Comparison of ENCODE assay signal across 9 mouse cellular contexts in genomic region chr19:47488250-47488649, GRCm38 (mm10). TPM values are rescaled to one million over a fixed set of nuclear protein-coding genes. Genes with fewer than 3 reads are reported as not detected.
DNase-seq lines count a peak whose midpoint lies in the region; ATAC-seq and TF ChIP-seq lines count a peak whose summit lies in the region.
"Had no signal": no experiment of that assay in that cellular context is flagged by ENCODE, and none has a peak within 500 bp of the region (broad histone marks: within the 10 kb centered on the region; RNA-seq: fewer than 3 reads in every experiment).

No protein-coding gene starts in this region.

- peaks cover 3% of the 10 kb centered on the region; the same call in 1 of the 2 replicates for H3K9me3 ChIP-seq in lung, postnatal 0 days (ENCODE audit: low read length)
- no peaks in the 10 kb centered on the region for H3K9me3 ChIP-seq in forebrain, embryonic 12.5 days

- 30% methylated on average over 4 of the region's 4 CpGs for WGBS in lung, postnatal 0 days
- 34% methylated on average over 4 of the region's 4 CpGs for WGBS in forebrain, embryonic 12.5 days

- ATAC-seq in lung, postnatal 0 days = no peak
- no peak for ATAC-seq in forebrain, embryonic 12.5 days (ENCODE audit: low FRiP score)

- no peak overlapping the region for H3K4me3 ChIP-seq in left cerebral cortex, adult 2 months
- no peak overlapping the region for H3K4me3 ChIP-seq in lung, postnatal 0 days (ENCODE audit: low read depth, low read length)
- no peak overlapping the region for H3K4me3 ChIP-seq in forebrain, embryonic 12.5 days (replicated peaks)
- H3K4me3 ChIP-seq: neural tube, embryonic 12.5 days had no signal

- H3K27ac ChIP-seq in left cerebral cortex, adult 2 months = no peak overlapping the region
- no peak overlapping the region for H3K27ac ChIP-seq in lung, postnatal 0 days (ENCODE audit: low read length)
- H3K27ac ChIP-seq in forebrain, embryonic 12.5 days = no peak overlapping the region
- H3K27ac ChIP-seq: neural tube, embryonic 12.5 days had no signal

- TF ChIP-seq EP300 in lung, postnatal 0 days (IDR thresholded peaks at IDR 0.05) = no peak

- intact Hi-C loops in left cerebral cortex, adult 2 months (cut with DNase I) = no loop called here

- H3K9ac ChIP-seq in lung, postnatal 0 days (replicated peaks; ENCODE audit: low read depth) = no peak overlapping the region
- H3K9ac ChIP-seq in forebrain, embryonic 12.5 days = no peak overlapping the region
- H3K9ac ChIP-seq: neural tube, embryonic 12.5 days had no signal

- H3K4me2 ChIP-seq in lung, postnatal 0 days (replicated peaks; ENCODE audit: low read depth, low read length) = no peak overlapping the region
- no peak overlapping the region for H3K4me2 ChIP-seq in forebrain, embryonic 12.5 days
- H3K4me2 ChIP-seq: neural tube, embryonic 12.5 days had no signal

- H3K27me3 ChIP-seq in lung, postnatal 0 days (replicated peaks; ENCODE audit: insufficient read depth, low read length) = no peaks in the 10 kb centered on the region
- H3K27me3 ChIP-seq in forebrain, embryonic 12.5 days = no peaks in the 10 kb centered on the region
- H3K27me3 ChIP-seq: neural tube, embryonic 12.5 days had no signal

- H3K4me1 ChIP-seq in lung, postnatal 0 days (ENCODE audit: insufficient read depth, low read depth, low read length) = 0 out of 2 replicates have a peak, but pooled peaks cover 3% of the 10 kb centered on the region
- peaks cover 27% of the 10 kb centered on the region for H3K4me1 ChIP-seq in forebrain, embryonic 12.5 days

- H3K36me3 ChIP-seq in lung, postnatal 0 days (ENCODE audit: insufficient read depth, low read length) = no peaks in the 10 kb centered on the region
- no peaks in the 10 kb centered on the region for H3K36me3 ChIP-seq in forebrain, embryonic 12.5 days (replicated peaks)
- H3K36me3 ChIP-seq: neural tube, embryonic 12.5 days had no signal

- peak; percentile 40 to 51 for DNase-seq in cerebellum, postnatal 10 days
- no peak for DNase-seq in cerebellum, adult 9-11 months
- no peak for DNase-seq in left cerebral cortex, adult 2 months (ENCODE audit: extremely low spot score in 1 of 2, low spot score in 2 of 2)
- DNase-seq in left cerebral cortex, adult 11 months (ENCODE audit: low spot score) = no peak
- peak; percentile 82 for DNase-seq in ES-CJ7 (ENCODE audit: low read depth, low spot score)
- DNase-seq in lung, postnatal 0 days (ENCODE audit: low spot score) = no peak
- no peak for DNase-seq in layer of hippocampus, adult 9-11 months

- TF ChIP-seq CTCF in left cerebral cortex, adult 2 months (IDR thresholded peaks at IDR 0.05) = peak; percentile 41
- TF ChIP-seq CTCF in lung, postnatal 0 days (IDR thresholded peaks at IDR 0.05) = peak; percentile 66

RNA-seq across cellular contexts. Expression of gene Sh3pxd2a, which starts 24.0 kb away (rescaled TPM):
- total RNA-seq in left cerebral cortex, adult 2 months (2021) = 10 to 100 TPM; 30.2 to 36.8 TPM
- polyA plus RNA-seq in lung, postnatal 0 days (2015; fragmentation: Nextera tagmentation; extraction: Ambion mirVana) = 5.6 and 6.4 TPM in 2 replicates
- 3.7 TPM in 2 replicates for polyA plus RNA-seq in forebrain, embryonic 12.5 days (2016; fragmentation: Nextera tagmentation; extraction: Ambion mirVana)

RNA-seq across cellular contexts. Expression of gene Stn1, which starts 49.1 kb away (rescaled TPM):
- total RNA-seq in left cerebral cortex, adult 2 months (2021) = 10 to 100 TPM; 23.0 to 27.5 TPM
- polyA plus RNA-seq in lung, postnatal 0 days (2015; fragmentation: Nextera tagmentation; extraction: Ambion mirVana) = 28.6 and 30.9 TPM in 2 replicates
- 37.2 and 45.3 TPM in 2 replicates for polyA plus RNA-seq in forebrain, embryonic 12.5 days (2016; fragmentation: Nextera tagmentation; extraction: Ambion mirVana)

Comparison
In these comparisons a context has a peak if more than half of its experiments do, and no peak if none do; other contexts are left out.
1. DNase-seq: peak in cerebellum, postnatal 10 days (2 of 2) and ES-CJ7 (single experiment); none in cerebellum, adult 9-11 months (single experiment), left cerebral cortex, adult 2 months (0 of 2), left cerebral cortex, adult 11 months (single experiment), lung, postnatal 0 days (single experiment) and layer of hippocampus, adult 9-11 months (single experiment).